Mouse (Mus musculus) 3134 (cell line): ENCODE data around the gene Gm5678.
"Not testable (repeated sequence)": the region's sequence is repeated elsewhere in the genome, so short reads cannot be mapped to it uniquely, and the experiment has no call there.

Source experiments
- DNase-seq: peaks from one replicate; pipeline ENCODE4 v3.0.0-alpha.2; 2011; ENCODE audit warnings: low spot score; ENCODE audit not compliant: insufficient read length; ENCODE audit errors: extremely low read depth

Gm5678 gene

DNA sequence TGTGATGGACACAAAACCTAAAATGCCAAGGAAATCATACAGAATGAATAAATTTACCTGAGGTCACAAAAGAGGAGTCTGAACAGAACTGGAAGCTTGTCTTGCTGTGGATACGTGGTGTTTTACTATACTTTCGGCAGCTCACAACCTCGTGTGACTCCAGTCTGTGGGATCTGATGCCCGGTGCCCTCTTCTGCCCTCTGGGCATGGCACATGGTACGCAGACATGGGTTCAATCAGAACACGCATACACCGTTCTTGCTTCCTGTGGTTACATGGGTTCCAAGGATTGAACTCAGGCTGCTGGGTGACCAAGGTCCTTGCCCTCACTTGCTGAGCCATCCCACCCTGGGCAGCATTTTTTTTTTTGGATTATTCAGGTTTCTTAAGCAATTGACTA lies 21.8 kb upstream of the Gm5678 start:
- no peak for DNase-seq

DNA sequence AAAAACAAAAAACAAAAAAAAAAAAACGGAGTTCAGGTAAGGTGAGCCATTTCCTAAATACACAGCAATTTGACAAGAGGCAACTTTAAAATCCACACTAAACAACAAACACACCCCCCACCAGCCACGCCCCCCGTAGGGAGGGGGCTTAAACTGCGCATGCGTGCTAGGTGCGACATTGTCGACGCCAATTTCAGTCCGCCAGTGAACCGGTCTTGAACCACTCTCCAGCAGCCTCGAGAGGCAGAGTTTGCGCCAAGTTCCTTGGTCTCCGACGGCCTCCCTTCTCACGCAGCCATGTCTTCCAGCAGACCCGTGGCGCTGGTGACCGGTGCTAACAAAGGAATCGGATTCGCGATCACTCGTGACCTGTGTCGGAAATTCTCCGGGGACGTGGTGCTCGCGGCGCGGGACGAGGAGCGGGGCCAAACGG lies 20.2 kb upstream of the Gm5678 start:
- peak; percentile 86 for DNase-seq

DNA sequence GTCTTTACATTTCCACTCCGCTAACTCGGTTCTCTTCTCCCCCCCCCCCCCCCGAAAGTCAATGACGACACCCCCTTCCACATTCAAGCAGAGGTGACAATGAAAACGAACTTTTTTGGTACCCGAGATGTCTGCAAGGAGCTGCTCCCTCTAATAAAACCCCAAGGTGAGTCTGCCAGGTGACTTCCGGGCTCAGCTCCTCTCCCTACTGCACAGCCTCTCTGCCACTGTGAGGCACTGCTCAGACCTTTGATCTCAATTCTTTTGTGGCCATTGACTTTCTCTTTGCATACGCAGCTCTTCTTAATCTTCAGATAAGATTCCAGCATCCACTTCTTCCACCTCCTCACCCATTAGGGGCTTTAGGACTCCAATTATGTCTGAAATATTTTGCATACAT lies 19.2 kb upstream of the Gm5678 start:
- no peak for DNase-seq

DNA sequence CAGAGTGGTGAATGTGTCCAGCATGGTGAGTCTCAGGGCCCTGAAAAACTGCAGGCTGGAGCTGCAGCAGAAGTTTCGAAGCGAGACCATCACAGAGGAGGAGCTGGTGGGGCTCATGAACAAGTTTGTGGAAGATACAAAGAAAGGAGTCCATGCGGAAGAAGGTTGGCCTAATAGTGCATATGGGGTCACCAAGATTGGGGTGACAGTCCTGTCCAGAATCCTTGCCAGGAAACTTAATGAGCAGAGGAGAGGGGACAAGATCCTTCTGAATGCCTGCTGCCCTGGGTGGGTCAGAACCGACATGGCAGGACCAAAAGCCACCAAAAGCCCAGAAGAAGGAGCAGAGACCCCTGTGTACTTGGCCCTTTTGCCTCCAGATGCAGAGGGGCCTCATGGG lies 18.1 kb upstream of the Gm5678 start:
- DNase-seq: no peak

DNA sequence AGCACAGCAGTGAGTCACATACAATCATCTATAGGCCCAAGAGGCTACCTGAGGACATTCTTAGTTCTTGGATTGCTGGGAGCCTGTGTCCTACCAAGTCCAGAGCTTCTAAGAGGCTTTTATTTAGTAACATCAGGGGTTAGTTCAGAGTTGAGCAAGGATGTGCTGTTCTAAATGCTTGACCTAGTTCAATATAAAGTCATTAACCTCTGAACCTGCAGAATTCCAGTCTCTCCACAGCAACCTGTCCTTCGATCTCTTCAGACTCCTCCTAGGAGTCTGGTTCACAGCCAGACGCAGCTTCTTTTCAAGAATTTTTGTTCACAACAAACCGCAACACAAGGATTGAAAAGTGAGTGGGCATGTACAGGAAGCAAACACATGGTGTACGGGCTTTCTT lies 16.9 kb upstream of the Gm5678 start:
- DNase-seq: no peak

DNA sequence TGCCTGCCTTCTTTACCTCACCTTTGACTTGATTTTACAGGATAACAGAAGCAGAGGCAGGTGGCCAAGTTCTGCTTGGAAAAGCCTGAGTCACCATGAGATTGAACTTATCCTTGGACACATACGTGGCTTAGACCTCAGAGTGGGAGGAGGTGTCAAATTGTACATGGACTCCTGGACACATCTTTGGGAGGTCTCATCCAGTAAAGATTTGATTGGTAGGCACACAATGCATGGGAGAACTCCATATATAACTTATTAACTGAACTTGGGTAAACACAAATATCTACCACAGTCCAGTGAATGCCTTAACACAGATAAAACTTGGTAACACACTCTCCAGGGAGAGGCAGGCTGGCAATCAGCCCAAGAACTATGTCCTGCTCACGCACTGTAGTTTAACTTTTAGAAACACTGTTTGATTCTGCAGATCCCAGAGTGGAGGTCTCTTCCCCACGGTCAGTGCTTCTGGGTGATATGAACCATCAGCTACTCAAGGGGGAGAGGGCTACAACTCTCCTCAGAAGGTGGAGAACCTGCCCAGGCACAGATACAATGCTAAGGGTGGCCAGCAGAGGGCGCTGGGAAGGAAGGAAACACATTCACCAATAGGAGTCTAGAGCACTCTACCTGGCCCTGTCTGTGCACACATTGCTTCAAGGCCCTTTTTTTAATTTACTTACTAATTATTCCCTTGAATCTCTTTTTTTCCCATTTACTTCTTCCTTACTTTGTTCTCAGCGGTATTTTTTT lies 12.6 kb upstream of the Gm5678 start:
- no peak for DNase-seq

DNA sequence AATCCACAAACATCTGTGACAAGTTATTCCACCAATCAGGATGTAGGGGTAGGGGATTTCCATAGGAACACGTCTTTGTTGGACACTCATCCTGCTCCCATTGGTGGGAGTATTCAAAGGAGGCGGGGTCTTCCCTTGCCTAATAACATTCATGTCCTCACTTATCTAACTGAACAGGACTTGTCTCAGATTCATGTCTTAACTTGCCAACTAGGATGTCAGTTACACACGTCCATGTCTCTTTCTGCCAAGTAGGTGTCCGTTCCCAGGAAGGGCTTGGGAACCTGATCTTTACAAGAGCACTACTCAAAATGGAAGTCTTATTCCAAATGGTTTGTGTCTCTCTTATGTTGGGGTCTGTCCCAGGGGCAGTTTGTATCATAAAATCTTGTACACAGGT lies 4.1 kb upstream of the Gm5678 start:
- not testable (repeated sequence) for DNase-seq

DNA sequence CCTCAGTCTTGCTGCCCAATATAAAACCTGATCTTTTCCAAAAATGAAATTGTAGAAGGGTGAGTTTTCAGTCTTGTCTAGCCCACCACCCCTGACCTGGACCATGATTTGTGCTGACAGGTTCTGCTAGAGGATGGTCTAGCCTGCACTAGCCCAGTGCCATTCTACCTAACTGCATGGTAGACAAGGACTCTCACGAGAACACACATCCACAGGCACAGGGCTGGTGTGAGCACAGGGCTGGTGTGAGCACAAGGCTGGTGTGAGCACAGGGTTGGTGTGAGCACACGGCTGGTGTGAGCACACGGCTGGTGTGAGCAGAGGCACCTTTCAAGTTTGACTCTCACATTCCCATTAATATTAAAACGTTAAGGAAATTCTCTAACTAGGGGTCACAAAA lies 3.2 kb upstream of the Gm5678 start:
- DNase-seq: no peak

DNA sequence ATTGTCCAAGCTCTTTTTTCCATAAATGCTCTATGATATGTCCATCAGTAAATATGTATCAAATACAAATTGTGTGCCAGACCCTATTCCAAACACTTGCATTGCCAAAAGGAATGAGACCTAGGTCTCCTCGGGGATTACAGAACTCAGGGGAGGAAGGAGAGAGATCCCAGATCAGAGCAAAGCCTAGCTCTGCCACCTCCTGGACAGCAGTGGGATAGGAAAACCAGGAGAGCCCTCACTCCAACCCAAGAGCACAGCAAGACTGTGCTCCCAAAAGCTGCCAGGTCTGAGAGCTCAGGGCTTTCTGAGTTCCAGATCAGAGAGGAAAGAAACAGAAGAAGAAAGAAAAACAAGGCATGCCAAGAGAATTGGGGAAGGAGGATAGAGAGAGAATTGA lies 1.2 kb upstream of the Gm5678 start:
- no peak for DNase-seq

DNA sequence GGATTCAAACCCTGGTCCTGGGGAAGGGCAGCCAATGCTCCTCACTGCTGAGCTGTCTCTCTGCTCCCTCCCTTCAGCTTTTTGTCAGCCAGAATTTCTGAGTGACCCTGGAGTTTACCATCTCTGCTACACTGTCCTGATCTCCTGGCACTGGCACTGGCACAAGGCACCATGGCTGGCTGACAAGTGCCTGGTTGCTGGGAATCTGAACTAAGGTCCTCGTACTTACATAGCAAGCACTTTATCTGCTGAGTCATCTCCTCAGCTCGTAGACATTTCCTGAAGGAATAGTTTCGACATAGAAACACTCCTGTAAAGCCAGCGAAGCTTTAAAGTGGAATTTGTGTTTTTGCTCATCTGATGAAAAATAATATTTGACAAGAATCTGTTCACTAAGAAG lies 16.1 kb downstream of the Gm5678 start:
- DNase-seq: peak; percentile 59

DNA sequence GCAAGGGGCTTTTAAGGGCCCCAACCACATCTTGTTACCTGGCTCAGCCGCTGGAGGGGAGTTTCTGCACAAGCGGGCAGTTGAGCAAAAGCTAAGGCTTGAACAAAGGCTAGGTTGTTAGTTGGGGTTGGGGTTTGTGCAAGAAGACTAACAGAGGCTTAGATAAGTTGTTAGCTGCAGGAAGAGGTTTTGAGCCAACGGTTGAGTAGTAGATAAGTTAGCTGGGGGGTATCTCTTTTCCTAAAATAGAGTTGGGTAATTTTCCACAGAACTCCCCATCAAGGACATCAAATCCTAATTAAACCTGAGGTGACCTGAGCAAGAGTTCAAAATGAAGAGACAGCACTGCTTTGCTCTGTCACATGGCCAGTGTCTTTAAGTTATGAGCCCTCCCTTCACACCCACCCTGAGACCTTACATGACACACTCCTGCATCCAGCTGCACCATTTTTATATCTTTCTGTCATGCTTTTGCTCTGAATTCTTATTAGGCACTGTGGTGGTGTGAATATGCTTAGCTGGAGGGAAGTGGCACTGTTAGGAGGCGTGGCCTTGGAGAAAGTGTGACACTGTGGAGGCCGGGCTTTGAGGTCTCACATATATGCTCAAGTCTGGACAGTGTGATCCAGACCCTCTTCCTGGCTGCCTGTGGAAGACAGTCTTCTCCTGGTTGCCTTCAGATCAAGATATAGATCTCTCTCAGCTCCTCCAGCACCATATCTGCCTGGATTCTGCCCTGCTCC lies 20.7 kb downstream of the Gm5678 start:
- no peak for DNase-seq

DNA sequence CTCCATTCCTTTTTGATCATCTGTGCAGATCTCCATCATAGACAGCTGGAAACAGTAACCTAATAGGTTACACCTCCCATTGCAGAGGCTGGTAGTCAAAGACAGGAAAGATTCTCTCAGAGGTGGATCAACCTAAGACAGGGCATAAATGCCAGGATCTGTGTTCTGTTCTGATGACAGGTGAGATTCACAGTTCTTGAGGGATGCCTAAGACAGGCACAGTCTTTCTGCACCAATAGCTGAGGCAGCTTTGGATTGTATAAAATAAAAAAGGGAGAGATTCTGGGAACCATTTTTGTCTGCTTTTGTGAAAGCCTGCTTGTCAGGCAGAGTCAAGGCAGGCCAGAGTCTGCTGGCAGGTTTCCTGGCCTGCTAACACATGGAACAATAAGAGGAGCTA lies 40.1 kb downstream of the Gm5678 start:
- no peak for DNase-seq

DNA sequence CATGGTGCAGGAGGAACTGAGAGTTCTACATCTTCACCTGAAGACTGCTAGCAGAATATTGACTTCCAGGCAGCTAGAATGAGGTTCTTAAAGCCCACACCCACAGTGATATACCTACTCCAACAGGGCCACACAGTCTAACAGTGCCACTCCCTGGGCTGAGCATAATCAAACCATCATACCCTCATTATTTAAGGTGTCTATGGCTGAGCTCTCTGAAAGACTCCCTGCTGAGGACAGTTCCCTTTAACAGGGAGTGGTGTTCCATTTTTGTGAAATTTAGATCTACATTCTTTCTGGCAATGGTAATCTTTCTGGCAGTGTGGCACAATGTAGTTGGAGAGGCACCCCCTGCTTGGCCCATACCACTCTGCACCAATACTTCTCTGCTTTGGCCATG lies 41.6 kb downstream of the Gm5678 start:
- DNase-seq: no peak

DNA sequence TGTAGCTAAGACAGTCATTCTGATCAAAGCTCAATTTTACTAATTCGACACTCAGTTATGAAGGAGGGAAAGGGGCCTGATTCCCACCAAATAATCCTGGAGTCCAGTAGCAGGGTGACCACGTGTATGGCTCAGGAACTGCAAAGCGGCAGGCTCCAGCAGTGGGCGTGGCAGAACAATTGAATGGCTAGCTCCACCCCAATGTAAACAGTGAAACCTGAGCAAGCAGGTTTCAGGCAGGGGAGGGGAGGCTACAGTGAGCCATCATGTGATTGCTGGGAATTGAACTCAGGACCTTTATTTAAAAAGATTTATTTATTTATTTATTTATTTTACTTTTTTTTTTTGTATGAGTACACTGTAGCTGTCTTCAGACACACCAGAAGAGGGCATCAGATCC lies 42.6 kb downstream of the Gm5678 start:
- not testable (repeated sequence) for DNase-seq

DNA sequence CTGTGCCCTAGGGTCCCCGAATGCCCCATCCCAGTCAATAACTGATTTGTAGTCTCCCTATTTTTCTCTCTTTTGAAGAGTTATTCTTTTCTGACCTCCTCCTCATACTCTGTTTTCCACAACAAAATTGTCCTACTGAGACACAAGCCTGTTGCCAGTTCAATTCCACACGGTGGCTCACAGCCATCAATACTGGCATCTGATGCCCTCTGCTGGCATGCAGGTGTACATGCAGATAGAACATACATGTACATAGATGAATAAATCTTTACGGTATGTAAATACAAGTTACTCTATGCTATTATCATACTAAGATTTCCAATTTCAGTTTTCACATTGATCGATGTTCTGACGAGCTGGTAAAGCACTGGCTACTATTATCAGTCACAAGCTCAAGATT lies 43.2 kb downstream of the Gm5678 start:
- DNase-seq: no peak

DNA sequence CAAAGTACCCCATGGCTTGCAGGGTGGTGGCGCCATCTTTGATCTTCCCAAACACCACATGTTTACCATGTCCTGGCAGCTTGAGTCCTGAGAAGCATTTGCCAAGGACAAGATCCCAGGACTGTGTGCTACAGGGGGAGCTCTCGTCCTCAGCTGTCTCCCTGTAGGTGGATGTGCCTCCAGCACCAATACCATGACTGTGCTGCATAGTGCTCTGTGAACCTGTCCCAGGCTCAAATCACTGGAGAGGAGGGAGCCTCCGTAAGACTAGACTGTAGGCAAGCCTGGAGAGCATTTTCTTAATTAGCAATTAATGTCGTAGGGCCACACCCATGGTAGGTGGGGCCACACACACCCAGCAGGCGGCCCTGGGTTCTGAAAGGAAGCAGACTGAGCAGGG lies 48.5 kb downstream of the Gm5678 start:
- no peak for DNase-seq

DNA sequence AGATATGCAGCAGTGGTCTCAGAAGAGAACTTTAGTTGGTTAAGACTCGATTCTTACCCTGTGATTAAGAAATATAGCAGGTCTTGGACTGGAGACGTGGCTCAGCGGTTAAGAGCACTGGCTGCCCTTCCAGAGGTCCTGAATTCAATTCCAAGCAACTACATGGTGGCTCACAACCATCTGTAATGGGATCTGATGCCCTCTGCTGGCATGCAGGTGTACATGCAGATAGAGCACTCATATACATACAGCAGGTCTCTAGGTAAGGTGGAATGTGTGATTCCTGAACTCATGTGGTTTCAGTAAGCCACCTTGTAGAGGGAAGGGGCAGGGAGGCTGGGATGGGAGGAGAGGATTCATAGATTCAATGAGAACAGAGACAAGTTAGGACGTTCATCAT lies 50.3 kb downstream of the Gm5678 start:
- DNase-seq: no peak

DNA sequence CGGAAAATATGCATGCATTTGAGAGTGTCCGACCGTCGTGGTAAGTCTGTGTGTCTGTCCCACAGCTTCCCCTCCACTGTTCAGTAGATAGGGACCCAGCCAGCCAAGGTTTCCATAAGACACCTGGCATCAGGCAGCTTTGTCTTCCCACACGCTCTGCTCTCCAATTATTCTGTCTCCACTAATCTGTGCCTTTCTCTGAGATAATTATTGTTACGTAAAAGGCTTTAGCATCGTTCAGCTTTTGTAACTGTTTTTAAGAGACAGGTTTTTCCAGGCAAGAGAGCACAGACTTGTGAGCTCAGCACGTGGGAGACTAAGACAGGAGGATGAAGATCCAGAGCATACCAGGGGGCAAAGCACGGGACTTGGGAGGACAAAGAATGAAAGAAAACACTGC lies 51.3 kb downstream of the Gm5678 start:
- DNase-seq: no peak
